Mouse (Mus musculus) kidney, embryonic 14.5 days (tissue): ENCODE measurements around the gene Nlrp9b. TPM values are rescaled to one million over a fixed set of nuclear protein-coding genes. Genes with fewer than 3 reads are reported as not detected.
"Not testable (repeated sequence)": the region's sequence is repeated elsewhere in the genome, so short reads cannot be mapped to it uniquely, and the experiment has no call there.

Experiments
- ATAC-seq: fragments of 200-750 bp; cut with Nextera tagmentation; 2 replicates; pipeline ENCODE4 v1.8.0; 2017; ENCODE audit warnings: moderate number of reproducible peaks, mild to moderate bottlenecking, moderate TSS enrichment, moderate library complexity; ENCODE audit not compliant: low FRiP score, low TSS enrichment
- H3K27ac ChIP-seq: fragments of 300-500 bp; sonication (generic); 2 replicates; pipeline ENCODE4 v1.5.1; 2014; ENCODE audit warnings: low read depth, mild to moderate bottlenecking, low read length, moderate library complexity, mixed read lengths
- H3K27me3 ChIP-seq: fragments of 300-500 bp; sonication (generic); 2 replicates; pipeline ENCODE4 v1.6.1; 2014; ENCODE audit warnings: mild to moderate bottlenecking, low read length; ENCODE audit not compliant: control insufficient read depth, insufficient read depth
- H3K36me3 ChIP-seq: fragments of 300-500 bp; sonication (generic); 2 replicates; pipeline ENCODE4 v1.6.1; 2014; ENCODE audit warnings: low read length, mixed read lengths; ENCODE audit not compliant: control insufficient read depth, insufficient read depth
- H3K4me1 ChIP-seq: fragments of 300-500 bp; sonication (generic); 2 replicates; pipeline ENCODE4 v1.6.1; 2014; ENCODE audit warnings: low read length, mixed read lengths; ENCODE audit not compliant: control insufficient read depth, insufficient read depth
- H3K4me2 ChIP-seq: fragments of 300-500 bp; sonication (generic); replicated peaks from 2 replicates; pipeline ENCODE4 v1.6.1; 2014; ENCODE audit warnings: low read depth, mild to moderate bottlenecking, low read length
- H3K4me3 ChIP-seq: fragments of 300-500 bp; sonication (generic); 2 replicates; pipeline ENCODE4 v1.5.1; 2014; ENCODE audit warnings: mild to moderate bottlenecking, low read length
- H3K9ac ChIP-seq: fragments of 300-500 bp; sonication (generic); 2 replicates; pipeline ENCODE4 v1.6.1; 2014; ENCODE audit warnings: low read depth, mild to moderate bottlenecking, low read length, moderate library complexity
- H3K9me3 ChIP-seq: fragments of 300-500 bp; sonication (generic); 2 replicates; pipeline ENCODE4 v1.6.1; 2016; ENCODE audit warnings: low read length; ENCODE audit not compliant: control insufficient read depth
- WGBS: fragments of 180-500 bp; shearing (Covaris S2); extraction: QIAGEN DNeasy Blood & Tissue Kit; methylation state at CpG from one replicate; pipeline ENCODE4 v1.1.7; 2014; 5-methylcytosine and 5-hydroxymethylcytosine counted together
- polyA plus RNA-seq: library from polyadenylated mRNA; unstranded; fragments of >200 nt; fragmentation: Nextera tagmentation; extraction: Ambion mirVana; gene quantifications from 2 replicates; pipeline ENCODE4 v1.2.1, GENCODE M21; 2014

Gene Nlrp9b
- polyA plus RNA-seq, 1 experiment from 2014 or later = not detected

- Histone ChIP-seq H3K9me3 (no peaks in the 10 kb centered on the region), H3K4me2 (no peak overlapping the region), H3K4me3 (no peak overlapping the region), H3K9ac (no peak overlapping the region), H3K27me3 (no peaks in the 10 kb centered on the region), H3K36me3 (no peaks in the 10 kb centered on the region), H3K4me1 (0 out of 2 replicates have a peak, but pooled peaks cover 5% of the 10 kb centered on the region), H3K27ac (no peak overlapping the region)
- no peak for ATAC-seq
- WGBS = 52% methylated on average over 4 of the region's 4 CpGs
Measured at GRCm38 (mm10) chr7:19955861-19956260, 35.4 kb upstream of the Nlrp9b start.

GRCm38 (mm10) chr7:19956341-19956781 is 34.9 kb upstream of the Nlrp9b start:
- under 1% methylated on average over 7 of the region's 7 CpGs for WGBS
- H3K9me3 ChIP-seq = no peaks in the 10 kb centered on the region
- ATAC-seq = peak; percentile 71

GRCm38 (mm10) chr7:19962423-19962822 is 28.8 kb upstream of the Nlrp9b start:
- 81% methylated on average over 1 of the region's 1 CpGs for WGBS
- no peak for ATAC-seq
- no peaks in the 10 kb centered on the region for H3K27me3 ChIP-seq

More at GRCm38 (mm10) chr7:19956341-19956781, 34.9 kb upstream of the Nlrp9b start:
- H3K4me2 ChIP-seq = no peak overlapping the region
- no peaks in the 10 kb centered on the region for H3K27me3 ChIP-seq
- H3K27ac ChIP-seq = no peak overlapping the region
- no peak overlapping the region for H3K4me3 ChIP-seq
- 0 out of 2 replicates have a peak, but pooled peaks cover 5% of the 10 kb centered on the region for H3K4me1 ChIP-seq
- H3K9ac ChIP-seq = no peak overlapping the region
- no peaks in the 10 kb centered on the region for H3K36me3 ChIP-seq

GRCm38 (mm10) chr7:19964985-19965579 is 26.2 kb upstream of the Nlrp9b start, which contains the start of gene Ceacam20:
TSS of gene Ceacam20 (plus strand) at chr7:19965412.
- no peak for ATAC-seq
- Histone ChIP-seq H3K9ac (no peak within 1 kb of the TSS), H3K4me2 (no peak within 1 kb of the TSS), H3K27me3 (no peaks in the 10 kb centered on the region), H3K4me1 (no peaks in the 10 kb centered on the region), H3K4me3 (no peak within 1 kb of the TSS), H3K36me3 (no peaks in the 10 kb centered on the region), H3K9me3 (no peaks in the 10 kb centered on the region; the same call in 1 of the 2 replicates), H3K27ac (no peak within 1 kb of the TSS)
- 75% methylated on average over 7 of the region's 7 CpGs for WGBS

More at GRCm38 (mm10) chr7:19962423-19962822, 28.8 kb upstream of the Nlrp9b start:
- Histone ChIP-seq H3K9ac (no peak overlapping the region), H3K4me1 (no peaks in the 10 kb centered on the region), H3K9me3 (no peaks in the 10 kb centered on the region), H3K36me3 (no peaks in the 10 kb centered on the region), H3K4me3 (no peak overlapping the region), H3K27ac (no peak overlapping the region), H3K4me2 (no peak overlapping the region)

- H3K9me3 ChIP-seq = no peaks in the 10 kb centered on the region; the same call in 1 of the 2 replicates
- H3K4me1 ChIP-seq = no peaks in the 10 kb centered on the region
- no peaks in the 10 kb centered on the region for H3K36me3 ChIP-seq
- no peak overlapping the region for H3K4me3 ChIP-seq
- 75% methylated on average over 3 of the region's 3 CpGs for WGBS
- no peak for ATAC-seq
- H3K4me2 ChIP-seq = no peak overlapping the region
- no peak overlapping the region for H3K9ac ChIP-seq
- no peak overlapping the region for H3K27ac ChIP-seq
- H3K27me3 ChIP-seq = no peaks in the 10 kb centered on the region
Measured at GRCm38 (mm10) chr7:19969106-19969505, 22.2 kb upstream of the Nlrp9b start.

- H3K4me3 ChIP-seq = no peak overlapping the region
- no peak overlapping the region for H3K27ac ChIP-seq
- no peaks in the 10 kb centered on the region for H3K27me3 ChIP-seq
- no peak overlapping the region for H3K9ac ChIP-seq
- H3K4me2 ChIP-seq = no peak overlapping the region
- WGBS = 100% methylated on average over 4 of the region's 4 CpGs
- no peak for ATAC-seq
- H3K36me3 ChIP-seq = no peaks in the 10 kb centered on the region
- H3K4me1 ChIP-seq = no peaks in the 10 kb centered on the region
- H3K9me3 ChIP-seq = no peaks in the 10 kb centered on the region; the same call in 1 of the 2 replicates
Measured at GRCm38 (mm10) chr7:19969541-19970090, 21.6 kb upstream of the Nlrp9b start.

- Histone ChIP-seq H3K4me1 (no peaks in the 10 kb centered on the region), H3K36me3 (no peaks in the 10 kb centered on the region), H3K27me3 (no peaks in the 10 kb centered on the region), H3K9me3 (no peaks in the 10 kb centered on the region; the same call in 1 of the 2 replicates), H3K4me2 (no peak overlapping the region), H3K9ac (no peak overlapping the region), H3K4me3 (no peak overlapping the region), H3K27ac (no peak overlapping the region)
- WGBS = 92% methylated on average over 8 of the region's 8 CpGs
- ATAC-seq = no peak
Measured at GRCm38 (mm10) chr7:19970196-19970595, 21.1 kb upstream of the Nlrp9b start.

GRCm38 (mm10) chr7:19971516-19971915 is 19.7 kb upstream of the Nlrp9b start:
- Histone ChIP-seq H3K36me3 (no peaks in the 10 kb centered on the region), H3K4me2 (no peak overlapping the region), H3K4me1 (no peaks in the 10 kb centered on the region), H3K9me3 (no peaks in the 10 kb centered on the region; the same call in 1 of the 2 replicates), H3K9ac (no peak overlapping the region), H3K4me3 (no peak overlapping the region), H3K27me3 (no peaks in the 10 kb centered on the region), H3K27ac (no peak overlapping the region)
- no peak for ATAC-seq
- 85% methylated on average over 4 of the region's 4 CpGs for WGBS

- not testable (repeated sequence) for H3K4me2 ChIP-seq, H3K36me3 ChIP-seq, H3K9me3 ChIP-seq, ATAC-seq, H3K27ac ChIP-seq, H3K4me3 ChIP-seq, H3K27me3 ChIP-seq, H3K9ac ChIP-seq, H3K4me1 ChIP-seq
- WGBS = 61% methylated on average over 3 of the region's 3 CpGs
Measured at GRCm38 (mm10) chr7:19996721-19997120, 5.5 kb downstream of the Nlrp9b start.
